Mouse (Mus musculus): Measurements from ENCODE around the gene Tmem11. TPM values are rescaled to one million over a fixed set of nuclear protein-coding genes. Genes with fewer than 3 reads are reported as not detected.
"Not testable (repeated sequence)": the region's sequence is repeated elsewhere in the genome, so short reads cannot be mapped to it uniquely, and the experiment has no call there.

Tmem11 gene
- polyA plus RNA-seq, 1 experiment from 2014 or later: 33.3 TPM

DNA sequence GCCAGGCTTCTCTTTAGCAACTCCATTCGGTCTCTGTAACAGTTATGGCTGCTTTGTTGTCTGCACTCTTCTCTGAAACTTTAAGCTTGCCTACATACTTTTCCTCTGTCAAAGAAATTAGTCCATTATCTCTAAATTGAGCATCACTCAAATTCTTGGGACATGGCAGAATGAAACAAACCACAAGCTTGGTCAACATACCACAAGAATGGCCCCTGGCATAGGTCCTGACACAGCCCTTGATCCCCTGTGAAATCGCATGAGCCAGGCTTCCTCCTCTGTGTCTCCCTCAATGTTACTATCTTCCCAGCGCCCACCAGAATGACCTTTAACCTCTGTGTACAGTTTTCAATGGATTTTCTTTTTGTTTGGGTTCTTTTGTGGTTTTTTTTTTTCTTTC is 3.3 kb upstream of the Tmem11 start:
- Histone ChIP-seq H3K4me1 (replicated peaks) (peaks cover 20% of the 10 kb centered on the region), H3K4me2 (no peak overlapping the region), H3K27ac (no peak overlapping the region), H3K9me3 (replicated peaks) (no peaks in the 10 kb centered on the region), H3K36me3 (no peaks in the 10 kb centered on the region), H3K9ac (no peak overlapping the region), H3K4me3 (replicated peaks) (no peak overlapping the region), H3K27me3 (no peaks in the 10 kb centered on the region)
- WGBS (ENCODE audit: insufficient replicate concordance): 61% methylated on average over 3 of the region's 3 CpGs
- ATAC-seq (ENCODE audit: low read depth): no peak
- DNase-seq: no peak

DNA sequence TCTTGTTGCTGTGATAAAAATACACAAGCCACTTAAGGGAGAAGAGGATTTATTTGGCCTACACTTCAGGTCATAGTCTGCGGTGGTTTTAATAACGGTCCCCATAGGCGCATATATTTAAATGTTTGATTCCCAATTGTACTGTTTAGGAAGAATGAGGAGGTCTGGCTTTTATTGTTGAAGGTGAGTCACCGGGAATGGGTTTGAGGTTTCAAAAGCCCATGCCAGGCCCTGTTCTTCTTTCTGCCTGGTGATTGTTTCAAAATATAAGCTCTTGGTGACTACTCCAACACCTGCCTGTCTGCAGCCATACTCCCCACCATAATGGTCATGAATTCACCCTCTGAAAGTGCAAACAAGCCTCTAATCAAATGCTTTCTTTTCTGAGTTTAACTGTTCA is 1.5 kb upstream of the Tmem11 start:
- 84% methylated on average over 4 of the region's 4 CpGs for WGBS (ENCODE audit: insufficient replicate concordance)

DNA sequence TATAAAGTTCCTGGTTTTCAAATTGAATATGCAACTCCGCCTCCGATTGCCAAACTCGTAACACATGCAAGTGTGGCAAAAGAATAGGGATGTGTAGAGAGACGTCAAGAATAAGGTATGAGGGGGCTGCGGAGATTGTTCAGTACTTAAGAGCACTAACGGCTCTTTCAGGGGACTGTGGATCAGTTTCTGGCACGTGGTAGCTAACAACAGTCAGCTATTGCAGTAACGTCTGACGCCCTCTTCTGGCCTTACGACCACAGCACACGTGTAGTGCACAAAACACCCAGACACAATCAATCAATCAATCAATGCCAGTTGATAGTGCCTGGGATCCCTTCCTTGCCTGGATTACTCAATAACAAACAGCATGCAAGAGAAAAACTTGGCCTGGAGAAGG is 351 bp upstream of the Tmem11 start:
- H3K27ac ChIP-seq: peak overlapping the region; percentile 91
- H3K4me2 ChIP-seq: peak overlapping the region; percentile 87
- 3% methylated on average over 11 of the region's 11 CpGs for WGBS (ENCODE audit: insufficient replicate concordance)
- H3K4me3 ChIP-seq (replicated peaks): peak overlapping the region; percentile 99
- peak overlapping the region; percentile 95 for H3K9ac ChIP-seq
- no peaks in the 10 kb centered on the region for H3K27me3 ChIP-seq
- no peaks in the 10 kb centered on the region for H3K9me3 ChIP-seq (replicated peaks)
- no peak for ATAC-seq (ENCODE audit: low read depth)
- peaks cover 49% of the 10 kb centered on the region for H3K4me1 ChIP-seq (replicated peaks)
- peak; percentile 57 for DNase-seq
- peaks cover 18% of the 10 kb centered on the region for H3K36me3 ChIP-seq

More for the DNA sequence above, 1.5 kb upstream of the Tmem11 start:
- Histone ChIP-seq H3K9ac (no peak overlapping the region), H3K4me2 (no peak overlapping the region), H3K4me1 (replicated peaks) (peaks cover 38% of the 10 kb centered on the region), H3K27ac (no peak overlapping the region), H3K9me3 (replicated peaks) (no peaks in the 10 kb centered on the region), H3K27me3 (no peaks in the 10 kb centered on the region), H3K4me3 (replicated peaks) (no peak overlapping the region), H3K36me3 (peaks cover 6% of the 10 kb centered on the region)
- DNase-seq (no peak), ATAC-seq (ENCODE audit: low read depth) (no peak)

DNA sequence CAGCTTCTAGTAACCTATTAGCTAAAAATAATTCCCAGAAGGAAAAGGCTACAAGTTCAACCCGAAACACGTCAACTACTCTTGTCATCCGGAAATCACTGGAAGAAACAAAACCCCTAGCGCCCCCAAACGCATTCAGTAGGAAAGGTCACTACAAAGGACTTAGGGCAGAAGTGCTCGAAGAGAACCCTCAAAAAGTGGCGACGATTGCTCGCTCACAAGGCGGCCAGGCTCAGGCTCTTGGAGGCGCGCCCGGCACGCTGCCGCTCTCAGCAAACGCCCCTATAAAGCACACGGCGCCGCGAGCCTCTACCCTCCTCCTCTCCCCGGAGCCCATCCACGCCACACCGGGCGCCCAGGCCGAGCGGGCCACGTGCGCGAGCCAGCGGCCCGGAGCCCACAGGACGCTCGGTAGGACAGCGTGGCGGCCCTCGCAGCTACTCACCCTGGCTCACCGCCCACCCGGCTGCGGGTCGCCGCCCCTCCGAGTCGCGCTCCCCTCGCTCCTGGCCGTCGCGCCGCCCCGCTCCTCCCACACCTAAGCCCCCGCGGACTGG is 938 bp downstream of the Tmem11 start:
- H3K4me3 ChIP-seq (replicated peaks): peak overlapping the region; percentile 99
- H3K27me3 ChIP-seq: no peaks in the 10 kb centered on the region
- ATAC-seq (ENCODE audit: low read depth) (peak; percentile 64), DNase-seq (peak; percentile 47)
- peak overlapping the region; percentile 91 for H3K27ac ChIP-seq
- H3K9ac ChIP-seq: peak overlapping the region; percentile 95
- no peaks in the 10 kb centered on the region for H3K9me3 ChIP-seq (replicated peaks)
- peaks cover 24% of the 10 kb centered on the region for H3K36me3 ChIP-seq
- H3K4me2 ChIP-seq: peak overlapping the region; percentile 87
- WGBS (ENCODE audit: insufficient replicate concordance): under 1% methylated on average over 46 of the region's 52 CpGs
- H3K4me1 ChIP-seq (replicated peaks): peaks cover 62% of the 10 kb centered on the region

DNA sequence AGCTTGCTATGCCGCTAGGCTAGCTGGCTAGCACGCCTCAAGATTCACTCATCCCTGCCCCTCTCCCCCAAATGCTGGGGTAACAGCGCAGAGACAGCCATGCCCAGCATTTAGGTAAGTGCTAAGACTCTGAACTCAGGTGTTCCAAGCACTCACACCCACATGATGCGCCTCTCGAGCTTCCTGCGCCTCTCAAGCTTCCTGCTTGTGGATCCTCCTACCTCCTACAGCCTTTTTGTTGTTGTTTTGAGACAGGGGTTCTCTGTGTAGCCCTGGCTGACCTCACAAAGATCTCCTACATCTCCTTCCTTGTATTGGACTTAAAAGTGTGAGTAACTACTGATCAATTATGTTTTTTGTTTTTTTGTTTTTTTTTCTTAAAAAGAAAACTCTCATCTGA is 6.0 kb downstream of the Tmem11 start:
- WGBS (ENCODE audit: insufficient replicate concordance): 83% methylated on average over 6 of the region's 6 CpGs
- 0 out of 2 replicates have a peak overlapping the region, but pooled peaks have one; percentile 55 for H3K27ac ChIP-seq
- no peak overlapping the region for H3K4me3 ChIP-seq (replicated peaks)
- no peaks in the 10 kb centered on the region for H3K9me3 ChIP-seq (replicated peaks)
- H3K4me2 ChIP-seq: no peak overlapping the region
- ATAC-seq (ENCODE audit: low read depth): no peak
- H3K4me1 ChIP-seq (replicated peaks): peaks cover 60% of the 10 kb centered on the region
- DNase-seq: no peak
- no peaks in the 10 kb centered on the region for H3K27me3 ChIP-seq
- no peak overlapping the region; the same call in 1 of the 2 replicates for H3K9ac ChIP-seq
- peaks cover 47% of the 10 kb centered on the region for H3K36me3 ChIP-seq

DNA sequence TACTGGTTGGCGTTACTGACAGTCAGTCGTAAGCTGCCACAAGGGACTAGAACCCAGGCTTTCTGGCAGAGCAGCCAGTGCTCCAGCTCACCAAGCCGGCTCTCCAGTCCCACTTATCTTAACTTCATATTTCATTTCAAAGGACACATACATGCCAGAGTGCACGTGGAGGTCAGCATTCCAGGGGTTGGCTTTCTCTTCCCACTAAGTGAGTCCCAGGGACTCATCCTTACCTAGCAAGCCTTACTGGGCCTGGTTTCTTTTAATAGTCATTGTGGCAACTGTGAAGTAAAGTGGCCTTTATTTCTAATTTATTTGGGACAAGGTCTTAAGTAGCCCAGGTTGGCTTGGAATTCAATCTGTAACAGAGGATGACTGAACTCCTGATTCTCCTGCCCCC is 7.7 kb downstream of the Tmem11 start:
- H3K4me1 ChIP-seq (replicated peaks): peaks cover 56% of the 10 kb centered on the region
- no peaks in the 10 kb centered on the region for H3K9me3 ChIP-seq (replicated peaks)
- DNase-seq (no peak), ATAC-seq (ENCODE audit: low read depth) (no peak)
- H3K36me3 ChIP-seq: peaks cover 61% of the 10 kb centered on the region
- H3K9ac ChIP-seq: no peak overlapping the region
- no peak overlapping the region for H3K4me2 ChIP-seq
- H3K27me3 ChIP-seq: no peaks in the 10 kb centered on the region
- 73% methylated on average over 4 of the region's 4 CpGs for WGBS (ENCODE audit: insufficient replicate concordance)
- no peak overlapping the region for H3K27ac ChIP-seq
- no peak overlapping the region for H3K4me3 ChIP-seq (replicated peaks)

DNA sequence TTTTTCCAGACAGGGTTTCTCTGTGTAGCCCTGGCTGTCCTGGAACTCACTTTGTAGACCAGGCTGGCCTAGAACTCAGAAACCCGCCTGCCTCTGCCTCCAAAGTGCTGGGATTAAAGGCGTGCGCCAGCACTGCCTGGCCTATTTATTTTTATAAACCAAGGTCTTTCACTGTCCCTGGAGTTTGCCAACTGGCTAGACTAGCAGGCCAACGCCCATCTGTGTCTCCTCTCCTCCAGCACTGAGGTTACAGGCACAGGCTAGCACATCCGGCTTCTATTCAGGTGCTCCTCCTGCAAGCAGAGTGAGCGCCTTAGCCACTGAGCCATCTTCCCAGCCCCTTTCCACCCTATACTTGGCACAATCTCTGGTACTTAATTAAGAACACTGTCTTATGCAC is 9.6 kb downstream of the Tmem11 start:
- peaks cover 36% of the 10 kb centered on the region for H3K4me1 ChIP-seq (replicated peaks)
- peaks cover 61% of the 10 kb centered on the region for H3K36me3 ChIP-seq
- DNase-seq; H3K9ac ChIP-seq; H3K27me3 ChIP-seq; H3K4me2 ChIP-seq; H3K27ac ChIP-seq; H3K9me3 ChIP-seq (replicated peaks); ATAC-seq (ENCODE audit: low read depth); H3K4me3 ChIP-seq (replicated peaks): not testable (repeated sequence)
- 80% methylated on average over 6 of the region's 6 CpGs for WGBS (ENCODE audit: insufficient replicate concordance)

DNA sequence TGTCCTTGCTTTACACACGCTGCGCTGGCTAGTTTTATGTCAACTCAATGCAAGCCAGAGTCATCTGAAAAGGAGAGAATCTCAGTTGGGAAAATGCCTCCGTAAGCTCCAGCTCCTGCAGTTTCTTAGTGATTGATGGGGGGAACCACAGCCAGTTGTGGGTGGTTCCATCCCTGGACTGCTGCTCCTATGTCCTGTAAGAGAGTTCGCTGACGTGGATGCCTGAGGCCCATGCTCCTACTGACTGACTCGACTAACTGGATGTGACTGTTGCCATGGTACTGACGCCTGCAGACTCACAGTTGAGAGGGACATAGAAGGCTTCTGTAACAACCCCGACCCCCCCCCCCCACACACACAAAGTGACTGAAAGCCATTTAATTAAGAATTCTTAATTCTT is 11.2 kb downstream of the Tmem11 start:
- Histone ChIP-seq H3K9ac (no peak overlapping the region), H3K4me3 (replicated peaks) (no peak overlapping the region), H3K27me3 (no peaks in the 10 kb centered on the region), H3K9me3 (replicated peaks) (no peaks in the 10 kb centered on the region), H3K4me1 (replicated peaks) (peaks cover 21% of the 10 kb centered on the region), H3K4me2 (no peak overlapping the region), H3K27ac (no peak overlapping the region), H3K36me3 (peaks cover 67% of the 10 kb centered on the region)
- DNase-seq (no peak), ATAC-seq (ENCODE audit: low read depth) (no peak)
- WGBS (ENCODE audit: insufficient replicate concordance): 78% methylated on average over 8 of the region's 8 CpGs

DNA sequence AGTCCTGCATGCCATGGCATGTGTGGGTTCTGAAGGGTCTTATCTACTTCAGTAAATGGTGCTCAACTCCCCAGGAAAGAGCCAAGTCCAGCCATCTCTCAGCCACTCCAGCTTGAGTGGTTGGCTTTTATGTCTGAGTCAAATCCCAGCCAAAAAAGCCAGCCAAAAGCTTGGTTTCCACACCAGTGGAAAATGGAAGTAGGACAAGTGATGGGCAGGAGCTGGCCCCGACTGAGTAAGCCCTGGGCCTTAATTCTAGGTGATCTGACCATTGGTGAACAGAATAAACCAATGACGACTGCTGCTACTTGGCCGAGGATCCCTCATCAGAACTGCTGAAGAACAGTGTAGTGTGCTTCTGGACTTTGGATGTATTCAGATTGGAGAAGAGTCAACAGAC is 11.6 kb downstream of the Tmem11 start:
- no peak for DNase-seq
- ATAC-seq (ENCODE audit: low read depth): no peak
- no peak overlapping the region for H3K4me2 ChIP-seq
- 81% methylated on average over 3 of the region's 3 CpGs for WGBS (ENCODE audit: insufficient replicate concordance)
- peaks cover 16% of the 10 kb centered on the region for H3K4me1 ChIP-seq (replicated peaks)
- H3K4me3 ChIP-seq (replicated peaks): no peak overlapping the region
- peaks cover 67% of the 10 kb centered on the region for H3K36me3 ChIP-seq
- no peaks in the 10 kb centered on the region for H3K9me3 ChIP-seq (replicated peaks)
- no peak overlapping the region for H3K27ac ChIP-seq
- no peak overlapping the region for H3K9ac ChIP-seq
- no peaks in the 10 kb centered on the region for H3K27me3 ChIP-seq

DNA sequence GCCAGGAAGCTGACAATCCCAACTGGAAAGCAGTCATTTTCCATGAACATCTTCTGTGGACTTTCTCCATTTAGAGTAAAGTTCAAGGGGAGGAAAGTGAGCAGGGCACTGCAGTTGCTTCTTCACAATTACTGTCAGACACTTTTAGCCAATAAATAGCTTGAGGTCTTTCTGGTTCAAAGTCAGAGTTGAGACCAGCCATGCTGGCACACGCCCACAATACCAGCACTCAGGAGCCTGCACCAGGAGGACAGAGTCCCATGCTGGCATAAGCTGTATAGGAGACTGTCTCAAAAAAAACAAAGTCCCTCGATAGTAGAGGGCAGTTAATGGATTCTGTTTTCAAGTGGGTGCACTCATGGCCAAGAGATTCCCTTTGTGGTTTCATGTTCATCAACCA is 13.1 kb downstream of the Tmem11 start:
- Histone ChIP-seq H3K9ac (no peak overlapping the region), H3K36me3 (peaks cover 72% of the 10 kb centered on the region), H3K4me1 (replicated peaks) (peaks cover 15% of the 10 kb centered on the region), H3K4me3 (replicated peaks) (no peak overlapping the region), H3K27ac (no peak overlapping the region), H3K4me2 (no peak overlapping the region), H3K27me3 (no peaks in the 10 kb centered on the region), H3K9me3 (replicated peaks) (no peaks in the 10 kb centered on the region)
- ATAC-seq (ENCODE audit: low read depth) (no peak), DNase-seq (no peak)
- 61% methylated on average over 2 of the region's 2 CpGs for WGBS (ENCODE audit: insufficient replicate concordance)

DNA sequence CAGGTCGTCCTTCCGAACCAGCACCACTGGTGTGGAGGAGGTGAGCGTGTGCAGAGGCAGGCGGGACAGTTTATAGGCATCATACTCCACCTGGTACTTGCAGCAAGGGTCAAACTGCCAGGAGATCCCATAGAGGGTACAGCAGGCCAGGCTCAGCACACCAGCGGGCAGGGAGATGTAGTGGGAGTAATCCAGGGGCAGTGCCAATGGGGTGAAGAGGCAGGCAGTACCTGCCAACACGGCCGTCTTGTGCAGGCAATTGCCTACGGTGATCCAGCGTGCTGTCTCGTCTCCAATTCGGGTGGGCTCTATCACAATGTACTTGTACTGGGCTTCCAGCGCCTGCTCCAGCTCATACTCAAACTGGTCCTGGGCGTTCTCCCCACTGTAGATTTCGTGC is 14.2 kb downstream of the Tmem11 start:
- Histone ChIP-seq H3K4me2 (no peak overlapping the region), H3K4me1 (replicated peaks) (peaks cover 15% of the 10 kb centered on the region), H3K9me3 (replicated peaks) (no peaks in the 10 kb centered on the region), H3K27ac (no peak overlapping the region), H3K9ac (no peak overlapping the region), H3K36me3 (peaks cover 78% of the 10 kb centered on the region), H3K4me3 (replicated peaks) (no peak overlapping the region), H3K27me3 (no peaks in the 10 kb centered on the region)
- ATAC-seq (ENCODE audit: low read depth): no peak
- WGBS (ENCODE audit: insufficient replicate concordance): 90% methylated on average over 14 of the region's 14 CpGs
- no peak for DNase-seq

DNA sequence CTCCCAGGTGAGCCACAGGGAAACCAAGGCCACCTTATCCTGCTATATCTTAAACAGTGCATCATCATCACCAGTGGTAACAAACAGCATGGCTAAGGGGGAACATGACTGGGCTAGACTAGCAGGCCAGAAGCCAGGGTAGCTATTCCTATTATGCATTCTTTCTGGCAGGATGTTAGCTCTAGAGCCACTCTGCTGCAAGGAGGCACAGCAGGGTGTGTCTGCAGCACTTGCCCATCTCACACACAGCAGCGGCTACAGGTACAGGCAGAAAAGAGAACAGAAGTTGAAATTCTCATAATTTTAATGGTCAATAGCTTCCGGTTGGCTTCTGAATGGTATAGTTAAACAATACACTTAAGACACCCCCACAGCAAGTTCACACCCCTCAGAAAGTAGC is 14.9 kb downstream of the Tmem11 start:
- no peak for DNase-seq
- H3K9ac ChIP-seq: no peak overlapping the region
- WGBS (ENCODE audit: insufficient replicate concordance): 78% methylated on average over 2 of the region's 2 CpGs
- no peaks in the 10 kb centered on the region for H3K27me3 ChIP-seq
- peaks cover 12% of the 10 kb centered on the region for H3K4me1 ChIP-seq (replicated peaks)
- H3K4me3 ChIP-seq (replicated peaks): no peak overlapping the region
- no peak for ATAC-seq (ENCODE audit: low read depth)
- H3K4me2 ChIP-seq: no peak overlapping the region
- H3K9me3 ChIP-seq (replicated peaks): no peaks in the 10 kb centered on the region
- H3K27ac ChIP-seq: no peak overlapping the region
- H3K36me3 ChIP-seq: peaks cover 81% of the 10 kb centered on the region
